In the genomic region with DNA sequence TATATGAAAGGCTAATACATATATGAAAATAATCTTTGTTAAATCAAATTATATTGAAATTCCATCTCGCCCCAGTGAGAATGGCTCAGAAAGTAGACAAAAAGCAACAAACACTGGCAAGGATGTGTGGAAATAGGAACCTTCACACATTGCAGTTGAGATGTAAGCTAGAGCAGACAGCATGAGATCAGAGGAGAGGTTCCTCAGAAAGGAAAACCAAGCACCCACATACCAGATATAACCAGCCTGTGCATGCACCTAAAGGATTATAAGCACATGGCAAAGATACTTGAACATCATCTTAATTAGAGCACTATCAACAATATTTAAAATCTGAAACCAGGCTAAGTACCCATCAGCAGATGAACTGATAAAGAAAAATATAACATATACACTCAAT, we compare ENCODE assay signal across 33 mouse cellular contexts.
"Had no signal": no experiment of that assay in that cellular context is flagged by ENCODE, and none has a peak within 500 bp of the region (broad histone marks: within the 10 kb centered on the region; RNA-seq: fewer than 3 reads in every experiment).

No protein-coding gene starts in this region.

- ATAC-seq: hindbrain, embryonic 16.5 days; hindbrain, postnatal 0 days; inflammation-experienced regulatory T-cells, adult 6 months; intestine, embryonic 15.5 days; intestine, embryonic 16.5 days; intestine, postnatal 0 days had no signal

- H3K4me3 ChIP-seq: heart, embryonic 10.5 days; heart, embryonic 12.5 days; heart, embryonic 13.5 days; heart, embryonic 15.5 days; hindbrain, embryonic 10.5 days; hindbrain, embryonic 12.5 days; hindbrain, embryonic 13.5 days; hindbrain, embryonic 15.5 days; intestine, embryonic 15.5 days; kidney, embryonic 15.5 days had no signal

- H3K27ac ChIP-seq: heart, embryonic 10.5 days; heart, embryonic 13.5 days; heart, embryonic 15.5 days; hindbrain, embryonic 10.5 days; hindbrain, embryonic 12.5 days; hindbrain, embryonic 13.5 days; hindbrain, embryonic 14.5 days; hindbrain, embryonic 15.5 days; hindbrain, postnatal 0 days; intestine, embryonic 15.5 days; kidney, embryonic 15.5 days; kidney, postnatal 0 days had no signal

- DNase-seq: heart, postnatal 10 days; heart, postnatal 14 days; heart, postnatal 36 days; heart, postnatal 4 days; kidney, adult 11 months; kidney, adult 18-20 months; kidney, adult 2 months; kidney, adult 8-10 months; kidney, adult 9 months; kidney, postnatal 10 days; kidney, postnatal 14 days; kidney, postnatal 25 days; kidney, postnatal 36 days; kidney, postnatal 4 days; layer of hippocampus, adult 9-11 months; layer of hippocampus, postnatal 36 days had no signal
